Mouse (Mus musculus) MEL (cell line): ENCODE data around the gene Ccdc33. TPM values are rescaled to one million over a fixed set of nuclear protein-coding genes. Genes with fewer than 3 reads are reported as not detected.

Experiments
- DNase-seq: peaks from one replicate; pipeline ENCODE4 v3.0.0; 2011; ENCODE audit warnings: low read depth, low spot score
- H3K27ac ChIP-seq: 2 replicates; pipeline ENCODE4 v1.5.1; 2012; ENCODE audit warnings: low read depth, mild to moderate bottlenecking, control low read depth, low read length, moderate library complexity; ENCODE audit not compliant: control insufficient read depth
- H3K27me3 ChIP-seq, 2 experiments: fragments of 150-350 bp in 1 of 2; sonication (generic) in 1 of 2; 2 replicates each; pipeline ENCODE4 v1.6.1; 2012; ENCODE audit warnings: low read length in 2 of 2, mild to moderate bottlenecking in 2 of 2, improper control_type of control experiment in 1 of 2, moderate library complexity in 1 of 2; ENCODE audit not compliant: insufficient read depth in 2 of 2, control insufficient read depth in 1 of 2
- H3K36me3 ChIP-seq, 2 experiments: 2 replicates each; pipeline ENCODE4 v1.6.1; 2012 to 2014; ENCODE audit warnings: low read length in 2 of 2, improper control_type of control experiment in 1 of 2, inconsistent platforms in 1 of 2, mild to moderate bottlenecking in 1 of 2; ENCODE audit not compliant: insufficient read depth in 2 of 2, control insufficient read depth in 1 of 2
- H3K4me1 ChIP-seq, 2 experiments: fragments of 150-350 bp in 1 of 2; sonication (generic) in 1 of 2; 2 replicates each; pipeline ENCODE4 v1.6.1; 2012; ENCODE audit warnings: low read length in 2 of 2, improper control_type of control experiment in 1 of 2, mild to moderate bottlenecking in 1 of 2; ENCODE audit not compliant: insufficient read depth in 2 of 2, control insufficient read depth in 1 of 2
- H3K4me3 ChIP-seq, 2 experiments: fragments of 150-350 bp in 1 of 2; sonication (generic) in 1 of 2; 2 replicates each; pipeline ENCODE4 v1.5.1; 2012; ENCODE audit warnings: low read depth in 2 of 2, low read length in 2 of 2, mild to moderate bottlenecking in 2 of 2, moderate library complexity in 2 of 2, control low read depth in 1 of 2, improper control_type of control experiment in 1 of 2; ENCODE audit not compliant: control insufficient read depth in 1 of 2, insufficient read depth in 1 of 2
- H3K79me2 ChIP-seq: 2 replicates; pipeline ENCODE4 v1.6.1; 2012; ENCODE audit warnings: mild to moderate bottlenecking, low read length, moderate library complexity; ENCODE audit not compliant: control insufficient read depth, poor library complexity, insufficient read depth
- H3K9ac ChIP-seq: 2 replicates; pipeline ENCODE4 v1.6.1; 2012; ENCODE audit warnings: low read depth, mild to moderate bottlenecking, control low read depth, low read length, moderate library complexity; ENCODE audit not compliant: control insufficient read depth, poor library complexity, severe bottlenecking
- H3K9me3 ChIP-seq: fragments of 150-350 bp; sonication (generic); replicated peaks from 2 replicates; pipeline ENCODE4 v1.6.1; 2012; ENCODE audit warnings: mild to moderate bottlenecking, low read length, improper control_type of control experiment, moderate library complexity; ENCODE audit not compliant: insufficient read depth
- BHLHE40 ChIP-seq: IDR thresholded peaks from 2 replicates; pipeline ENCODE4 v1.6.1; 2012; ENCODE audit warnings: low read depth, mild to moderate bottlenecking, inconsistent platforms, low read length, improper control_type of control experiment, borderline replicate concordance
- CHD1 ChIP-seq: IDR thresholded peaks from 2 replicates; pipeline ENCODE4 v1.6.1; 2012; ENCODE audit warnings: low read depth, mild to moderate bottlenecking, inconsistent platforms, low read length, improper control_type of control experiment
- CHD2 ChIP-seq: IDR thresholded peaks from 2 replicates; pipeline ENCODE4 v1.6.1; 2011; ENCODE audit warnings: low read length, improper control_type of control experiment
- E2F4 ChIP-seq: IDR thresholded peaks from 2 replicates; pipeline ENCODE4 v1.6.1; 2011; ENCODE audit warnings: low read depth, low read length, improper control_type of control experiment, borderline replicate concordance
- EP300 ChIP-seq, 2 experiments: IDR thresholded peaks; 2 replicates each; pipeline ENCODE4 v1.6.1; 2011; ENCODE audit warnings: improper control_type of control experiment in 2 of 2, low read length in 2 of 2, low read depth in 1 of 2, mild to moderate bottlenecking in 1 of 2
- GATA1 ChIP-seq: IDR thresholded peaks from 2 replicates; pipeline ENCODE4 v1.6.1; 2011; ENCODE audit warnings: low read depth, low read length, improper control_type of control experiment
- HCFC1 ChIP-seq: IDR thresholded peaks from 2 replicates; pipeline ENCODE4 v1.6.1; 2012; ENCODE audit warnings: low read depth, mild to moderate bottlenecking, inconsistent platforms, low read length, improper control_type of control experiment, moderate library complexity
- JUND ChIP-seq: IDR thresholded peaks from 2 replicates; pipeline ENCODE4 v1.6.1; 2011; ENCODE audit warnings: low read depth, mild to moderate bottlenecking, improper control_type of control experiment, low read length
- KAT2A ChIP-seq: conservative IDR thresholded peaks from 2 replicates; pipeline ENCODE4 v1.6.1; 2012; ENCODE audit warnings: low read depth, low read length, improper control_type of control experiment, inconsistent platforms
- MAFK ChIP-seq: IDR thresholded peaks from 2 replicates; pipeline ENCODE4 v1.6.1; 2011; ENCODE audit warnings: low read depth, mild to moderate bottlenecking, low read length, improper control_type of control experiment, borderline replicate concordance
- MAZ ChIP-seq: IDR thresholded peaks from 2 replicates; pipeline ENCODE4 v1.6.1; 2012; ENCODE audit warnings: low read depth, mild to moderate bottlenecking, inconsistent platforms, low read length, improper control_type of control experiment
- MYB ChIP-seq: IDR thresholded peaks from 2 replicates; pipeline ENCODE4 v1.6.1; 2011; ENCODE audit warnings: mild to moderate bottlenecking, low read depth, low read length, improper control_type of control experiment
- NELFE ChIP-seq: IDR thresholded peaks from 2 replicates; pipeline ENCODE4 v1.6.1; 2011; ENCODE audit warnings: low read depth, low read length, improper control_type of control experiment
- NRF1 ChIP-seq: IDR thresholded peaks from 2 replicates; pipeline ENCODE4 v1.6.1; 2014; ENCODE audit warnings: low read depth, mild to moderate bottlenecking, inconsistent platforms, low read length, improper control_type of control experiment, moderate library complexity; ENCODE audit not compliant: poor library complexity, insufficient read depth, severe bottlenecking
- POLR2A ChIP-seq, 2 experiments: IDR thresholded peaks; 2 replicates each; pipeline ENCODE4 v1.6.1; 2011 to 2012; ENCODE audit warnings: low read length in 2 of 2, mild to moderate bottlenecking in 2 of 2, control low read depth in 1 of 2, improper control_type of control experiment in 1 of 2, low read depth in 1 of 2, moderate library complexity in 1 of 2; ENCODE audit not compliant: control insufficient read depth in 1 of 2, insufficient read depth in 1 of 2, poor library complexity in 1 of 2
- POLR2AphosphoS2 ChIP-seq: IDR thresholded peaks from 2 replicates; pipeline ENCODE4 v1.6.1; 2011; ENCODE audit warnings: low read length, improper control_type of control experiment
- RCOR1 ChIP-seq: IDR thresholded peaks from 2 replicates; pipeline ENCODE4 v1.6.1; 2012; ENCODE audit warnings: low read depth, mild to moderate bottlenecking, inconsistent platforms, low read length, improper control_type of control experiment
- TAL1 ChIP-seq: IDR thresholded peaks from 2 replicates; pipeline ENCODE4 v1.6.1; 2012; ENCODE audit warnings: mild to moderate bottlenecking, inconsistent platforms, low read length, moderate library complexity, mixed read lengths
- TBP ChIP-seq: IDR thresholded peaks from 2 replicates; pipeline ENCODE4 v1.8.0; 2011; ENCODE audit warnings: low read depth, low read length, improper control_type of control experiment
- UBTF ChIP-seq: IDR thresholded peaks from 2 replicates; pipeline ENCODE4 v1.6.1; 2012; ENCODE audit warnings: low read depth, mild to moderate bottlenecking, inconsistent platforms, low read length, improper control_type of control experiment, moderate library complexity, borderline replicate concordance; ENCODE audit not compliant: insufficient read depth
- USF1 ChIP-seq: IDR thresholded peaks from 2 replicates; pipeline ENCODE4 v1.6.1; 2014; ENCODE audit warnings: low read depth, mild to moderate bottlenecking, inconsistent platforms, low read length, improper control_type of control experiment, moderate library complexity
- ZC3H11A ChIP-seq: IDR thresholded peaks from 2 replicates; pipeline ENCODE4 v1.6.1; 2012; ENCODE audit warnings: low read depth, mild to moderate bottlenecking, inconsistent platforms, low read length, improper control_type of control experiment
- ZMIZ1 ChIP-seq: IDR thresholded peaks from 2 replicates; pipeline ENCODE4 v1.6.1; 2012; ENCODE audit warnings: low read depth, mild to moderate bottlenecking, inconsistent platforms, low read length, improper control_type of control experiment, moderate library complexity
- ZNF384 ChIP-seq: IDR thresholded peaks from 2 replicates; pipeline ENCODE4 v1.6.1; 2012; ENCODE audit warnings: low read depth, mild to moderate bottlenecking, inconsistent platforms, low read length, improper control_type of control experiment
- polyA plus RNA-seq, 2 experiments: library from polyadenylated mRNA; stranded (reverse) in 1 of 2; unstranded in 1 of 2; fragments of >175 nt in 1 of 2; fragments of >200 nt in 1 of 2; gene quantifications; 2 replicates each; pipeline versions ENCODE4 v1.2.1 to v1.2.4; 2012; ENCODE audit warnings: low replicate concordance in 2 of 2, low read depth in 1 of 2; ENCODE audit not compliant: insufficient read length in 2 of 2, insufficient read depth in 1 of 2, missing spikeins in 1 of 2
- total RNA-seq: library from RNA; depleted of rRNA; stranded (reverse); fragments of 300-350 nt; gene quantifications from 2 replicates; pipeline ENCODE4 v1.2.3, GENCODE M21; 2012

Gene Ccdc33
- total and polyA plus RNA-seq, 3 experiments, result not detected

- TF ChIP-seq ZMIZ1 (no peak), TBP (no peak), POLR2A (IDR thresholded peaks at IDR 0.05; ENCODE audit: control insufficient read depth in 1 of 2, insufficient read depth in 1 of 2, low read depth in 1 of 2, low read length in 2 of 2, poor library complexity in 1 of 2) (no peak)
- TF ChIP-seq, all 39 proteins: peak for 0
- Histone ChIP-seq H3K4me3 (no peak overlapping the region), H3K9me3 (no peaks in the 10 kb centered on the region), H3K36me3 (no peaks in the 10 kb centered on the region), H3K9ac (no peak overlapping the region), H3K79me2 (no peaks in the 10 kb centered on the region), H3K4me1 (no peaks in the 10 kb centered on the region), H3K27me3 (peaks cover 4 to 19% of the 10 kb centered on the region in 2 experiments; a peak in 3 of 4 replicates), H3K27ac (no peak overlapping the region)
- no peak for DNase-seq
These were observed 15.6 kb upstream of the Ccdc33 start for GRCm38 (mm10) chr9:58133893-58134884.

GRCm38 (mm10) chr9:58131735-58132134, 13.1 kb upstream of the Ccdc33 start:
- Histone ChIP-seq H3K9me3 (no peaks in the 10 kb centered on the region), H3K79me2 (no peaks in the 10 kb centered on the region), H3K4me1 (no peaks in the 10 kb centered on the region), H3K9ac (no peak overlapping the region), H3K27me3 (peaks cover 4 to 13% of the 10 kb centered on the region in 2 experiments; a peak in 3 of 4 replicates), H3K36me3 (no peaks in the 10 kb centered on the region), H3K4me3 (no peak overlapping the region), H3K27ac (no peak overlapping the region)
- TF ChIP-seq NELFE, result no peak
- TF ChIP-seq ZC3H11A, result no peak
- TF ChIP-seq CHD2, result no peak
- no peak for TF ChIP-seq KAT2A
- TF ChIP-seq CHD1, result no peak
- TF ChIP-seq MAZ, result no peak
- TF ChIP-seq JUND, result no peak
- no peak for TF ChIP-seq USF1
- no peak for DNase-seq

- no peak overlapping the region for H3K9ac ChIP-seq
- no peak overlapping the region for H3K4me3 ChIP-seq
- H3K36me3 ChIP-seq, result no peaks in the 10 kb centered on the region
- no peak for DNase-seq
- H3K79me2 ChIP-seq, result no peaks in the 10 kb centered on the region
- TF ChIP-seq TAL1, result no peak
- TF ChIP-seq POLR2A (IDR thresholded peaks at IDR 0.05; ENCODE audit: control insufficient read depth in 1 of 2, insufficient read depth in 1 of 2, low read depth in 1 of 2, low read length in 2 of 2, poor library complexity in 1 of 2), result no peak
- TF ChIP-seq CHD1, result no peak
- TF ChIP-seq BHLHE40, result no peak
- TF ChIP-seq RCOR1, result no peak
- no peak for TF ChIP-seq MYB
- no peak for TF ChIP-seq HCFC1
- no peak for TF ChIP-seq EP300 (IDR thresholded peaks at IDR 0.05; ENCODE audit: low read depth in 1 of 2, low read length in 2 of 2)
- no peak for TF ChIP-seq GATA1
- TF ChIP-seq NRF1, result no peak
- no peak for TF ChIP-seq POLR2AphosphoS2
- no peak for TF ChIP-seq MAFK
- no peak for TF ChIP-seq E2F4
- TF ChIP-seq ZNF384, result no peak
- no peak for TF ChIP-seq UBTF
- TF ChIP-seq KAT2A, result no peak
- no peak for TF ChIP-seq ZC3H11A
- TF ChIP-seq, all 39 proteins: peak for 0
- no peaks in the 10 kb centered on the region for H3K9me3 ChIP-seq
- no peaks in the 10 kb centered on the region for H3K4me1 ChIP-seq
- no peak overlapping the region for H3K27ac ChIP-seq
- H3K27me3 ChIP-seq, result peaks cover 6 to 12% of the 10 kb centered on the region in 2 experiments
These were observed 12.3 kb upstream of the Ccdc33 start for GRCm38 (mm10) chr9:58130909-58131308.
